Mouse (Mus musculus): ENCODE results near the gene Ins2. TPM values are rescaled to one million over a fixed set of nuclear protein-coding genes. Genes with fewer than 3 reads are reported as not detected.

Gene Ins2
- not detected in 2 replicates for polyA plus RNA-seq (2016; fragmentation: Nextera tagmentation; extraction: Ambion mirVana)

DNA sequence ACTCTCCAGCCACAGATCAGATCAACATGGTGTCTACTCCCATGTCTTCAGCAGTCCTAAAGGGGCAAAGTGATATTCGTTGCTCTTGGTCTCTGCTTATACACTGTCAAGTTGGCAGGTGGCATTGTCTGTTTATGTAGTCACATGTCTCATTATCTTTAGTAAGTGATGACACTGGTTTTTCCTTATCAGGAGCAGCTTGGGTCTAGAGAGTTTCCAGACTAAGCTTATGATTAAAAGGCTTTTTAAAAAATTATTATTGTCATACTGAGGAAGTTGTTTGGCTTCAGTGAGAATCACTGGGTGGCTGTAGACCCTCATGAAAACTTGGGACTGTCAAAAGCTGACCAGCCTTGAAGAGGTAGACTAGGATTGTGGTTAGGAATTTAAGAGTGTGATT lies at the start of gene Ins2:
TSS of gene Ins2 (minus strand) at position 101 of the 400 bp plus-strand sequence.
- H3K27me3 ChIP-seq (replicated peaks): no peaks in the 10 kb centered on the region

GRCm38 (mm10) chr7:142792650-142793275 lies 49.6 kb upstream of the Ins2 start:
- Histone ChIP-seq H3K36me3 (no peaks in the 10 kb centered on the region), H3K4me1 (no peaks in the 10 kb centered on the region), H3K27me3 (replicated peaks) (no peaks in the 10 kb centered on the region), H3K27ac (no peak overlapping the region), H3K4me3 (no peak overlapping the region), H3K9me3 (replicated peaks) (no peaks in the 10 kb centered on the region), H3K9ac (no peak overlapping the region), H3K4me2 (no peak overlapping the region)
- no peak for ATAC-seq
- 45% methylated on average over 1 of the region's 1 CpGs for WGBS (ENCODE audit: insufficient replicate concordance)

More for the DNA sequence above, at the start of gene Ins2:
- Histone ChIP-seq H3K27ac (no peak within 1 kb of the TSS), H3K4me3 (no peak within 1 kb of the TSS), H3K9ac (no peak within 1 kb of the TSS), H3K4me1 (no peaks in the 10 kb centered on the region), H3K36me3 (no peaks in the 10 kb centered on the region), H3K4me2 (no peak within 1 kb of the TSS), H3K9me3 (replicated peaks) (no peaks in the 10 kb centered on the region)
- no peak for ATAC-seq
- WGBS (ENCODE audit: insufficient replicate concordance): 35% methylated on average over 1 of the region's 1 CpGs

DNA sequence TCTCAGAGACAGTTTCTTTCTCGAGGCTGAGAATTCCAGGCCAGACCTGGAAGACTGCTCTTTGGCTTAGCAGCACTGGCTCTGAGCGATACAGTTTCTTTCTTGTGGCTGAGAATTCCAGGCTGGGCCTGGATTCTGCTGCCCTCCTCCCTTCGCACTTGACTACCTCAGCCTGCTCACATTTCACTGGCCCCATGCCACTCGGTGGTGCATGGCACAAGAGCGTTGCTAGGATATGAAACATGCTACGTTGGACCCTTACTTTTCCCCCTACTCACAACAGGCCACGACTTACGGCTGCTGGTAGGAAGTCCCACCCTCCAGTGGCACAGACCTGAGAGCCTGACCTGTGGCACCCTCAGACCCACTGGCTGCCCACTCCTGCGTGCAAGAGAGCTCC lies 46.5 kb upstream of the Ins2 start:
- 67% methylated on average over 9 of the region's 9 CpGs for WGBS (ENCODE audit: insufficient replicate concordance)
- Histone ChIP-seq H3K27me3 (replicated peaks) (no peaks in the 10 kb centered on the region), H3K4me2 (no peak overlapping the region), H3K36me3 (no peaks in the 10 kb centered on the region), H3K9me3 (replicated peaks) (no peaks in the 10 kb centered on the region), H3K9ac (no peak overlapping the region), H3K27ac (no peak overlapping the region), H3K4me1 (no peaks in the 10 kb centered on the region), H3K4me3 (no peak overlapping the region)
- ATAC-seq: no peak

DNA sequence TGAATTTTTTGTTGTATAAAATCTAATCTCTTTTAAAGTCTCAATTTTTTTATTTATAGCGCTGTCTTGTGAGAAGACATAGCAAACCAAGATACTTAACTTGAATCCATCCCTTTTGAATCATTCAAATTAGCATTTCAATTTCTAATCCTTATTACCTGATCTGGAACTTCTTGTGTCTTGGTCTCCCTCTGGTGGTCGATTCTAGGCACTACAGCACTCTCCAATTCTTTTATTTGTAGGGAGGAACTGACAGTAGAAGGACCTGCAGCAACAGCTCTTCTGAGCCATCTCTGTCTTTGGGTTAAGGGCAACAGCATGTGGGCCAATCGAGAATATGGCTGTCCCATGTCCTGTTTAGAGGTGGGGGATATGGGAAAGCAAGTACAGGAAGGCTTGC lies 5.4 kb downstream of the Ins2 start:
- Histone ChIP-seq H3K9me3 (replicated peaks) (no peaks in the 10 kb centered on the region), H3K9ac (no peak overlapping the region), H3K4me1 (no peaks in the 10 kb centered on the region), H3K27ac (no peak overlapping the region), H3K4me2 (no peak overlapping the region), H3K36me3 (no peaks in the 10 kb centered on the region), H3K27me3 (replicated peaks) (no peaks in the 10 kb centered on the region), H3K4me3 (no peak overlapping the region)
- no peak for ATAC-seq
- WGBS (ENCODE audit: insufficient replicate concordance): 4% methylated on average over 3 of the region's 3 CpGs

DNA sequence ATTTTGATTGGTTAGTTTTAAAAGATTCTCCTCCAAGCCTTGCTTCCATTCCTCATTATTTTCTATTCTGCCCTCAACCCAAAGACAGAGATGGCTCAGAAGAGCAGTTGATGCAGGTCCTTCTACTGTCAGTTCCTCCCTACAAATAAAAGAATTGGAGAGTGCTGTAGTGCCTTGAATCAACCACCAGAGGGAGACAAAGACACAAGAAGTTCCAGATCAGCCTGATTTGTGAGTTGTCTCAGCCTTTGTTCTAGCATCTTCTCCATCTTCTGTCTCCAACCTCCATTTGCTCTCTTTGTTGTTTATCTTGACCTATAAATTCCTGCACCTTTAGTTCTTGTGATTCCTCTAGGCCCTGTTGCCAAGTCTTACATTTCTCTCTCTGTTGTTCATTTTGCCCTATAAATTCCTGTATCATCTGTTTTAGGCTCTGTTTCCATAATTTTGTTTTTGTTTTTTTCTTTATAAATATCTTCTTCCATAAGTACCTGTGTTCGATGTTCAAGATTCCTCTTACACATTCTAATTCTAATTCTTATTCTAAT lies 6.2 kb downstream of the Ins2 start:
- Histone ChIP-seq H3K9ac (no peak overlapping the region), H3K4me1 (no peaks in the 10 kb centered on the region), H3K4me2 (no peak overlapping the region), H3K27me3 (replicated peaks) (no peaks in the 10 kb centered on the region), H3K27ac (no peak overlapping the region), H3K9me3 (replicated peaks) (no peaks in the 10 kb centered on the region), H3K36me3 (no peaks in the 10 kb centered on the region), H3K4me3 (no peak overlapping the region)
- no peak for ATAC-seq
- 25% methylated on average over 1 of the region's 1 CpGs for WGBS (ENCODE audit: insufficient replicate concordance)

- no peaks in the 10 kb centered on the region for H3K36me3 ChIP-seq
- 47% methylated on average over 3 of the region's 3 CpGs for WGBS (ENCODE audit: insufficient replicate concordance)
- no peak overlapping the region for H3K27ac ChIP-seq
- no peaks in the 10 kb centered on the region for H3K4me1 ChIP-seq
- no peaks in the 10 kb centered on the region; the same call in 1 of the 2 replicates for H3K27me3 ChIP-seq (replicated peaks)
- H3K4me3 ChIP-seq: no peak overlapping the region
- H3K9ac ChIP-seq: no peak overlapping the region
- H3K9me3 ChIP-seq (replicated peaks): no peaks in the 10 kb centered on the region
- ATAC-seq: no peak
- H3K4me2 ChIP-seq: no peak overlapping the region
Measured at GRCm38 (mm10) chr7:142725973-142726372, 17.2 kb downstream of the Ins2 start.

DNA sequence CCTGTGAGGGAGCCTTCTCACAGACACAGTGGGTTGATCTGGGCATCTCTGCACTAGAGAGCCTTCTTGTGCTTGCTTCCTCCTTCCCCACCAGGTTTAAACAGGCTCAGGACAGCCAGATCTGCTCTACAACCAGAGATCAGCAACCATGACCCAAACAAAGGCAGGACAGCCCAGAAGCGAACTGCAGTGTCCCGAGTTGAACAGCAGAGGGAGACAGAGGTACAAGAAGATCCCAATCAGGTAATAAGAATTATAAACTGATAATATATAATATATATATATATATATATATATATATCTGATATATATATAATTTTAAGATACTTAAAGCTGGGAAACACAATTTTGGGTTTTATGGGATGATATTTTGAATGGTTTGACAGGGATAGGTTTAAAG lies 22.5 kb downstream of the Ins2 start:
- no peak overlapping the region for H3K9ac ChIP-seq
- 0% methylated on average over 2 of the region's 2 CpGs for WGBS (ENCODE audit: insufficient replicate concordance)
- H3K9me3 ChIP-seq (replicated peaks): no peaks in the 10 kb centered on the region
- H3K27me3 ChIP-seq (replicated peaks): 0 out of 2 replicates have a peak, but pooled peaks cover 3% of the 10 kb centered on the region
- ATAC-seq: no peak
- no peaks in the 10 kb centered on the region for H3K4me1 ChIP-seq
- H3K27ac ChIP-seq: no peak overlapping the region
- H3K4me3 ChIP-seq: no peak overlapping the region
- no peaks in the 10 kb centered on the region for H3K36me3 ChIP-seq
- H3K4me2 ChIP-seq: no peak overlapping the region

- Histone ChIP-seq H3K4me3 (no peak overlapping the region), H3K4me1 (no peaks in the 10 kb centered on the region), H3K9me3 (replicated peaks) (no peaks in the 10 kb centered on the region), H3K9ac (no peak overlapping the region), H3K27me3 (replicated peaks) (no peaks in the 10 kb centered on the region), H3K4me2 (no peak overlapping the region), H3K36me3 (no peaks in the 10 kb centered on the region), H3K27ac (no peak overlapping the region)
- ATAC-seq: no peak
- 18% methylated on average over 8 of the region's 8 CpGs for WGBS (ENCODE audit: insufficient replicate concordance)
Measured at GRCm38 (mm10) chr7:142714783-142715498, 28.2 kb downstream of the Ins2 start.

GRCm38 (mm10) chr7:142706873-142707272 lies 36.3 kb downstream of the Ins2 start:
- Histone ChIP-seq H3K9ac (no peak overlapping the region), H3K27ac (no peak overlapping the region), H3K4me3 (no peak overlapping the region), H3K36me3 (no peaks in the 10 kb centered on the region), H3K4me1 (no peaks in the 10 kb centered on the region), H3K4me2 (no peak overlapping the region), H3K27me3 (replicated peaks) (no peaks in the 10 kb centered on the region), H3K9me3 (replicated peaks) (no peaks in the 10 kb centered on the region)
- no peak for ATAC-seq
- 58% methylated on average over 2 of the region's 2 CpGs for WGBS (ENCODE audit: insufficient replicate concordance)

DNA sequence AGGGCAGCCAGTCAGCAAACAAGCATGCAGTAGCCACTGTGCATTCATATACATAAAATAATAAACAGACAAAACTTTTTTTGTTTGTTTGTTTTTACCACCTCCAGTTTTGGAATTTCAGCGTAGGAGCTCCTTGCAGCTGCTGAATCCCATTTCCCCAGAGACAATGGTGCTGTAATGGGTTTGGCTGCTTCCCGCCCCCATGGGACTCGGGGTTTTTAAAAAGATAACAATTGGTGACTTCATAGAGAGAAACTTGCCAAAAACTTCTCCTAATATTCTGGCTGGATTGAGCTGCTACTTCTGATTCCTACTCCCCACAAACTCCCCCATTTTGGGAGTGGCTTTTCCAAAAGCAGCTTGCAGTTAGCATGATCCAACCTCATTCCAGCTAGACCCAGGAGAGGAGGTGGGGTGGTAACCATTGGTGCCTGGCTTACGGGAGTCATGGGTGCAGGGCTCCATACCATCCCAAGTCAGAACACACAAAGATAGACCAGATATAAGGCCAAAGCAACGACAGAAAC lies 43.8 kb downstream of the Ins2 start:
- H3K36me3 ChIP-seq: no peaks in the 10 kb centered on the region
- ATAC-seq: no peak
- no peaks in the 10 kb centered on the region for H3K4me1 ChIP-seq
- H3K9me3 ChIP-seq (replicated peaks): no peaks in the 10 kb centered on the region
- no peaks in the 10 kb centered on the region for H3K27me3 ChIP-seq (replicated peaks)
- H3K4me2 ChIP-seq: no peak overlapping the region
- H3K4me3 ChIP-seq: no peak overlapping the region
- H3K27ac ChIP-seq: no peak overlapping the region
- H3K9ac ChIP-seq: no peak overlapping the region
- 57% methylated on average over 5 of the region's 5 CpGs for WGBS (ENCODE audit: insufficient replicate concordance)

GRCm38 (mm10) chr7:142678611-142679010 lies 64.6 kb downstream of the Ins2 start:
- no peak overlapping the region for H3K4me3 ChIP-seq
- H3K36me3 ChIP-seq: no peaks in the 10 kb centered on the region
- no peaks in the 10 kb centered on the region for H3K9me3 ChIP-seq (replicated peaks)
- no peak overlapping the region for H3K9ac ChIP-seq
- no peak overlapping the region for H3K4me2 ChIP-seq
- no peak for ATAC-seq
- 66% methylated on average over 3 of the region's 3 CpGs for WGBS (ENCODE audit: insufficient replicate concordance)
- H3K27me3 ChIP-seq (replicated peaks): 0 out of 2 replicates have a peak, but pooled peaks cover 17% of the 10 kb centered on the region
- H3K4me1 ChIP-seq: no peaks in the 10 kb centered on the region
- H3K27ac ChIP-seq: no peak overlapping the region

GRCm38 (mm10) chr7:142675644-142676043 lies 67.5 kb downstream of the Ins2 start:
- no peak overlapping the region for H3K27ac ChIP-seq
- no peak overlapping the region for H3K4me3 ChIP-seq
- no peak overlapping the region for H3K9ac ChIP-seq
- H3K9me3 ChIP-seq (replicated peaks): peaks cover 10% of the 10 kb centered on the region; the same call in 1 of the 2 replicates
- no peaks in the 10 kb centered on the region for H3K36me3 ChIP-seq
- ATAC-seq: no peak
- 0 out of 2 replicates have a peak, but pooled peaks cover 17% of the 10 kb centered on the region for H3K27me3 ChIP-seq (replicated peaks)
- 3% methylated on average over 3 of the region's 3 CpGs for WGBS (ENCODE audit: insufficient replicate concordance)
- H3K4me1 ChIP-seq: no peaks in the 10 kb centered on the region
- no peak overlapping the region for H3K4me2 ChIP-seq
